Mouse (Mus musculus): Measurements from ENCODE around the gene Adgrb3. TPM values are rescaled to one million over a fixed set of nuclear protein-coding genes. Genes with fewer than 3 reads are reported as not detected.

Adgrb3 gene
- polyA plus RNA-seq, 1 experiment from 2014 or later, result 0.41 TPM

- H3K4me2 ChIP-seq, result no peak overlapping the region
- H3K9ac ChIP-seq, result no peak overlapping the region
- no peaks in the 10 kb centered on the region for H3K9me3 ChIP-seq
- no peaks in the 10 kb centered on the region for H3K27me3 ChIP-seq
- ATAC-seq (ENCODE audit: borderline replicate concordance, extremely low read depth, low FRiP score, low TSS enrichment), result no peak
- no peak overlapping the region for H3K4me3 ChIP-seq
- H3K4me1 ChIP-seq, result no peaks in the 10 kb centered on the region
- no peak overlapping the region for H3K27ac ChIP-seq
- 43% methylated on average over 5 of the region's 5 CpGs for WGBS
- H3K36me3 ChIP-seq, result no peaks in the 10 kb centered on the region
Measured at GRCm38 (mm10) chr1:25204636-25205035, 624.9 kb downstream of the Adgrb3 start.

GRCm38 (mm10) chr1:25199392-25199791, 630.1 kb downstream of the Adgrb3 start:
- no peaks in the 10 kb centered on the region for H3K36me3 ChIP-seq
- H3K9ac ChIP-seq, result no peak overlapping the region
- H3K4me3 ChIP-seq, result no peak overlapping the region
- no peaks in the 10 kb centered on the region for H3K9me3 ChIP-seq
- ATAC-seq (ENCODE audit: borderline replicate concordance, extremely low read depth, low FRiP score, low TSS enrichment), result no peak
- no peaks in the 10 kb centered on the region for H3K4me1 ChIP-seq
- H3K27me3 ChIP-seq, result no peaks in the 10 kb centered on the region
- no peak overlapping the region for H3K4me2 ChIP-seq
- no peak overlapping the region for H3K27ac ChIP-seq

- Histone ChIP-seq H3K9ac (no peak overlapping the region), H3K4me1 (no peaks in the 10 kb centered on the region), H3K4me2 (no peak overlapping the region), H3K27me3 (no peaks in the 10 kb centered on the region), H3K4me3 (no peak overlapping the region), H3K36me3 (no peaks in the 10 kb centered on the region), H3K9me3 (no peaks in the 10 kb centered on the region), H3K27ac (no peak overlapping the region)
- ATAC-seq (ENCODE audit: borderline replicate concordance, extremely low read depth, low FRiP score, low TSS enrichment), result no peak
- WGBS, result 75% methylated on average over 11 of the region's 11 CpGs
Measured at GRCm38 (mm10) chr1:25191986-25192385, 637.5 kb downstream of the Adgrb3 start.

- no peaks in the 10 kb centered on the region for H3K4me1 ChIP-seq
- no peaks in the 10 kb centered on the region for H3K9me3 ChIP-seq
- 50% methylated on average over 9 of the region's 9 CpGs for WGBS
- no peak overlapping the region for H3K9ac ChIP-seq
- no peak for ATAC-seq (ENCODE audit: borderline replicate concordance, extremely low read depth, low FRiP score, low TSS enrichment)
- H3K27ac ChIP-seq, result no peak overlapping the region
- no peaks in the 10 kb centered on the region for H3K27me3 ChIP-seq
- no peak overlapping the region for H3K4me3 ChIP-seq
- H3K4me2 ChIP-seq, result no peak overlapping the region
- H3K36me3 ChIP-seq, result no peaks in the 10 kb centered on the region
Measured at GRCm38 (mm10) chr1:25189261-25189660, 640.2 kb downstream of the Adgrb3 start.

GRCm38 (mm10) chr1:25185909-25186308, 643.6 kb downstream of the Adgrb3 start:
- no peak overlapping the region for H3K4me2 ChIP-seq
- H3K4me1 ChIP-seq, result no peaks in the 10 kb centered on the region
- no peak overlapping the region for H3K4me3 ChIP-seq
- no peak for ATAC-seq (ENCODE audit: borderline replicate concordance, extremely low read depth, low FRiP score, low TSS enrichment)
- 80% methylated on average over 2 of the region's 2 CpGs for WGBS
- H3K27ac ChIP-seq, result no peak overlapping the region
- no peaks in the 10 kb centered on the region for H3K27me3 ChIP-seq
- no peaks in the 10 kb centered on the region for H3K36me3 ChIP-seq
- no peak overlapping the region for H3K9ac ChIP-seq
- no peaks in the 10 kb centered on the region for H3K9me3 ChIP-seq

GRCm38 (mm10) chr1:25181881-25182280, 647.6 kb downstream of the Adgrb3 start:
- Histone ChIP-seq H3K4me3 (no peak overlapping the region), H3K9me3 (no peaks in the 10 kb centered on the region), H3K36me3 (no peaks in the 10 kb centered on the region), H3K27me3 (no peaks in the 10 kb centered on the region), H3K4me2 (no peak overlapping the region), H3K9ac (no peak overlapping the region), H3K4me1 (no peaks in the 10 kb centered on the region), H3K27ac (no peak overlapping the region)
- 56% methylated on average over 2 of the region's 2 CpGs for WGBS
- ATAC-seq (ENCODE audit: borderline replicate concordance, extremely low read depth, low FRiP score, low TSS enrichment), result no peak

GRCm38 (mm10) chr1:25180615-25181014, 648.9 kb downstream of the Adgrb3 start:
- Histone ChIP-seq H3K27ac (no peak overlapping the region), H3K27me3 (no peaks in the 10 kb centered on the region), H3K9me3 (no peaks in the 10 kb centered on the region), H3K4me1 (no peaks in the 10 kb centered on the region), H3K9ac (no peak overlapping the region), H3K4me2 (no peak overlapping the region), H3K4me3 (no peak overlapping the region), H3K36me3 (no peaks in the 10 kb centered on the region)
- 76% methylated on average over 6 of the region's 6 CpGs for WGBS
- ATAC-seq (ENCODE audit: borderline replicate concordance, extremely low read depth, low FRiP score, low TSS enrichment), result no peak

- H3K4me1 ChIP-seq, result no peaks in the 10 kb centered on the region
- no peak for ATAC-seq (ENCODE audit: borderline replicate concordance, extremely low read depth, low FRiP score, low TSS enrichment)
- H3K9me3 ChIP-seq, result no peaks in the 10 kb centered on the region
- H3K4me2 ChIP-seq, result no peak overlapping the region
- no peaks in the 10 kb centered on the region for H3K27me3 ChIP-seq
- H3K36me3 ChIP-seq, result no peaks in the 10 kb centered on the region
- H3K9ac ChIP-seq, result no peak overlapping the region
- no peak overlapping the region for H3K4me3 ChIP-seq
- 63% methylated on average over 9 of the region's 9 CpGs for WGBS
- H3K27ac ChIP-seq, result no peak overlapping the region
Measured at GRCm38 (mm10) chr1:25179860-25180582, 649.5 kb downstream of the Adgrb3 start.

GRCm38 (mm10) chr1:25178347-25179130, 651.0 kb downstream of the Adgrb3 start:
- Histone ChIP-seq H3K4me1 (no peaks in the 10 kb centered on the region), H3K9ac (no peak overlapping the region), H3K27ac (no peak overlapping the region), H3K9me3 (no peaks in the 10 kb centered on the region), H3K36me3 (no peaks in the 10 kb centered on the region), H3K4me2 (no peak overlapping the region), H3K4me3 (no peak overlapping the region), H3K27me3 (no peaks in the 10 kb centered on the region)
- no peak for ATAC-seq (ENCODE audit: borderline replicate concordance, extremely low read depth, low FRiP score, low TSS enrichment)
- 56% methylated on average over 21 of the region's 21 CpGs for WGBS

- H3K4me1 ChIP-seq, result no peaks in the 10 kb centered on the region
- H3K27ac ChIP-seq, result no peak overlapping the region
- no peak for ATAC-seq (ENCODE audit: borderline replicate concordance, extremely low read depth, low FRiP score, low TSS enrichment)
- H3K4me2 ChIP-seq, result no peak overlapping the region
- H3K9ac ChIP-seq, result no peak overlapping the region
- WGBS, result 86% methylated on average over 5 of the region's 5 CpGs
- no peak overlapping the region for H3K4me3 ChIP-seq
- H3K36me3 ChIP-seq, result no peaks in the 10 kb centered on the region
- H3K9me3 ChIP-seq, result no peaks in the 10 kb centered on the region
- no peaks in the 10 kb centered on the region for H3K27me3 ChIP-seq
Measured at GRCm38 (mm10) chr1:25167120-25167519, 662.4 kb downstream of the Adgrb3 start.

- H3K36me3 ChIP-seq, result no peaks in the 10 kb centered on the region
- H3K27ac ChIP-seq, result no peak overlapping the region
- WGBS, result 69% methylated on average over 11 of the region's 11 CpGs
Measured at GRCm38 (mm10) chr1:25166036-25166796, 663.3 kb downstream of the Adgrb3 start.

GRCm38 (mm10) chr1:25163561-25163960, 665.9 kb downstream of the Adgrb3 start:
- ATAC-seq (ENCODE audit: borderline replicate concordance, extremely low read depth, low FRiP score, low TSS enrichment), result no peak
- no peaks in the 10 kb centered on the region for H3K36me3 ChIP-seq
- H3K27ac ChIP-seq, result no peak overlapping the region
- H3K9ac ChIP-seq, result no peak overlapping the region
- no peak overlapping the region for H3K4me3 ChIP-seq
- WGBS, result 68% methylated on average over 6 of the region's 6 CpGs
- no peak overlapping the region for H3K4me2 ChIP-seq
- no peaks in the 10 kb centered on the region for H3K9me3 ChIP-seq
- H3K4me1 ChIP-seq, result no peaks in the 10 kb centered on the region
- H3K27me3 ChIP-seq, result no peaks in the 10 kb centered on the region

More at GRCm38 (mm10) chr1:25166036-25166796, 663.3 kb downstream of the Adgrb3 start:
- H3K27me3 ChIP-seq, result no peaks in the 10 kb centered on the region
- no peaks in the 10 kb centered on the region for H3K9me3 ChIP-seq
- no peak overlapping the region for H3K4me3 ChIP-seq
- no peak overlapping the region for H3K9ac ChIP-seq
- H3K4me1 ChIP-seq, result no peaks in the 10 kb centered on the region
- no peak overlapping the region for H3K4me2 ChIP-seq
- ATAC-seq (ENCODE audit: borderline replicate concordance, extremely low read depth, low FRiP score, low TSS enrichment), result no peak

Data from lung, embryonic 15.5 days (tissue).